In the genomic region with DNA sequence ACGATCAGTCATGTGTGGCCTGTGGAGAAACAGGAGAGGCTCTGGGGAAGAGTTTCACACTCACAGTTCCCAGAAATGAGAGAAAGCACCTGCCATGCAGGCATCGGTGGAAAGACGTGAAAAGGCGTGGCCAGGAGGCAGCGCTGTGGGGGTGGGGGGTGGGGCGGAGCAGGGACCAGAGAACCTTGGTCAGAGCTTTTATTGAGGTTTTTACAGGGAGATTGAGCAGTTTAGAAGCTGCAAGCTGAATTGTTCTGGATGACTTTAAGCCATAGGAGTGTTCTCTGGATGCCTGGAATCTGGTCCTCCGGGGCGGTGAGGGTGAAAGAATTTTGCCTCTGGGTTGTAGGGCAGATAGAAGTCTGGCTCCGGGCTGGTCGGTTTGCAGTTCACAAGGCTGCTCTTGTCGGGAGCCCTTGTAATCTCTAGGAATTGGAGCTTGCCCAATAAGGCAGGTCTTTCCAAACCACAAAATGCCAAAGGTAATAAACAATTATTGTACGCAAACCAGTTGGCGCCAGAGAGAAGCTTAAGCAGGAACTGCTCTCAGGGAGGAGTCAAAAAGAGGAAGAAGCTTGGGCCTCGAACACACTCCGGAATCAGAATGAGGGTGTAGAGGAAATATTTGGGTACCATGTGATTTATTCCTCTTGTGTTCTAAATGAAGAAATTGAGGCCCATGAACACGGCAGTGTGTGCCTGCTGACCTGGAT, we compare ENCODE assay signal across 8 mouse cellular contexts. TPM values are rescaled to one million over a fixed set of nuclear protein-coding genes. Genes with fewer than 3 reads are reported as not detected.
DNase-seq lines count a peak whose midpoint lies in the region; ATAC-seq and TF ChIP-seq lines count a peak whose summit lies in the region.

No protein-coding gene starts in this region.

- H3K27ac ChIP-seq in kidney, postnatal 0 days, result no peak overlapping the region
- H3K27ac ChIP-seq in bone marrow, adult 2 months (ENCODE audit: control insufficient read depth, insufficient read depth, low read depth, low read length, poor library complexity), result peak overlapping the region; percentile 67; the same call in 1 of the 2 replicates
- H3K27ac ChIP-seq in limb, embryonic 11.5 days (replicated peaks; ENCODE audit: low read depth, low read length), result peak overlapping the region; percentile 32; the same call in 1 of the 2 replicates

- TF ChIP-seq CTCF in kidney, postnatal 0 days (IDR thresholded peaks at IDR 0.05; ENCODE audit: low read depth), result no peak
- TF ChIP-seq CTCF in bone marrow, adult 2 months (IDR thresholded peaks at IDR 0.05; ENCODE audit: control insufficient read depth, insufficient read depth, low read length), result no peak

- 0 out of 2 replicates have a peak overlapping the region, but pooled peaks have one; percentile 4 for H3K4me3 ChIP-seq in kidney, postnatal 0 days (replicated peaks; ENCODE audit: low read depth, low read length)
- H3K4me3 ChIP-seq in bone marrow, adult 2 months (replicated peaks; ENCODE audit: control insufficient read depth, low read depth, low read length), result peak overlapping the region; percentile 58
- no peak overlapping the region for H3K4me3 ChIP-seq in limb, embryonic 11.5 days (ENCODE audit: low read depth, low read length)
- no peak overlapping the region for H3K4me3 ChIP-seq in myocyte

- H3ac ChIP-seq in myocyte (ENCODE audit: control insufficient read depth, insufficient read length), result no peak overlapping the region

- H3K79me2 ChIP-seq in myocyte (ENCODE audit: control insufficient read depth, insufficient read depth), result no peaks in the 10 kb centered on the region

- H3K27me3 ChIP-seq in kidney, postnatal 0 days (ENCODE audit: insufficient read depth, low read length), result no peaks in the 10 kb centered on the region
- H3K27me3 ChIP-seq in limb, embryonic 11.5 days (ENCODE audit: control insufficient read depth, insufficient read depth, low read length), result no peaks in the 10 kb centered on the region
- no peaks in the 10 kb centered on the region for H3K27me3 ChIP-seq in myocyte (ENCODE audit: control insufficient read depth, insufficient read depth, insufficient read length)

- no peak for TF ChIP-seq POLR2A in bone marrow, adult 2 months (IDR thresholded peaks at IDR 0.05; ENCODE audit: borderline replicate concordance, control insufficient read depth, low read depth, low read length)
- TF ChIP-seq POLR2A in myocyte (IDR thresholded peaks at IDR 0.05; ENCODE audit: insufficient read length, low read depth), result no peak

- DNase-seq in kidney, postnatal 0 days (ENCODE audit: low spot score), result peak; percentile 67
- DNase-seq in kidney, adult 8-10 months, result no peak
- no peak for DNase-seq in limb, embryonic 11.5 days (ENCODE audit: low spot score)
- DNase-seq in urinary bladder, postnatal 25 days (ENCODE audit: low spot score), result no peak
- DNase-seq in cerebellum, postnatal 14 days, result no peak
- no peak for DNase-seq in left cerebral cortex, postnatal 36 days (ENCODE audit: low spot score in 2 of 2)

- intact Hi-C loops in left cerebral cortex, postnatal 36 days (cut with DNase I), result no loop called here

- 0 out of 2 replicates have a peak, but pooled peaks cover 4% of the 10 kb centered on the region for H3K4me1 ChIP-seq in kidney, postnatal 0 days (replicated peaks; ENCODE audit: insufficient read depth, low read length)
- peaks cover 2% of the 10 kb centered on the region for H3K4me1 ChIP-seq in bone marrow, adult 2 months (ENCODE audit: control insufficient read depth, insufficient read depth, low read length)
- peaks cover 28% of the 10 kb centered on the region for H3K4me1 ChIP-seq in limb, embryonic 11.5 days (ENCODE audit: control insufficient read depth, insufficient read depth, low read length)

- H3K4me2 ChIP-seq in kidney, postnatal 0 days (ENCODE audit: low read length), result peak overlapping the region; percentile 41
- H3K4me2 ChIP-seq in limb, embryonic 11.5 days (ENCODE audit: low read depth, severe bottlenecking), result peak overlapping the region; percentile 25
- H3K4me2 ChIP-seq in myocyte (ENCODE audit: low read depth), result peak overlapping the region; percentile 21

- no peaks in the 10 kb centered on the region for H3K9me3 ChIP-seq in kidney, postnatal 0 days (replicated peaks; ENCODE audit: low read length)
- H3K9me3 ChIP-seq in limb, embryonic 11.5 days (ENCODE audit: control insufficient read depth, low read length), result no peaks in the 10 kb centered on the region

- no peak; the same call in 1 of the 2 replicates for ATAC-seq in kidney, postnatal 0 days (replicated peaks; ENCODE audit: low FRiP score, low read depth)
- ATAC-seq in limb, embryonic 11.5 days (ENCODE audit: insufficient number of reproducible peaks, low FRiP score, low TSS enrichment, low read depth), result no peak

- H3K36me3 ChIP-seq in kidney, postnatal 0 days (ENCODE audit: insufficient read depth, low read length), result no peaks in the 10 kb centered on the region
- no peaks in the 10 kb centered on the region for H3K36me3 ChIP-seq in limb, embryonic 11.5 days (ENCODE audit: control insufficient read depth, insufficient read depth, low read length)
- H3K36me3 ChIP-seq in myocyte (ENCODE audit: control insufficient read depth, insufficient read depth), result no peaks in the 10 kb centered on the region

- H3K9ac ChIP-seq in kidney, postnatal 0 days (ENCODE audit: low read depth, low read length), result 0 out of 2 replicates have a peak overlapping the region, but pooled peaks have one; percentile 19
- no peak overlapping the region for H3K9ac ChIP-seq in limb, embryonic 11.5 days (ENCODE audit: low read length)

- WGBS in kidney, postnatal 0 days, result 9% methylated on average over 16 of the region's 16 CpGs
- 5% methylated on average over 16 of the region's 16 CpGs for WGBS in bone marrow, adult 2 months
- WGBS in limb, embryonic 11.5 days, result 15% methylated on average over 16 of the region's 16 CpGs

TF ChIP-seq in myocyte, 11 proteins besides CTCF, POLR2A, EP300 and RAD21:
- TF ChIP-seq CEBPB (IDR thresholded peaks at IDR 0.05; ENCODE audit: insufficient read depth, poor library complexity, severe bottlenecking), result no peak
- no peak for TF ChIP-seq REST (IDR thresholded peaks at IDR 0.05; ENCODE audit: insufficient read depth, insufficient read length)
- no peak for TF ChIP-seq TCF12 (IDR thresholded peaks at IDR 0.05; ENCODE audit: insufficient read depth, poor library complexity, severe bottlenecking)
- no peak for TF ChIP-seq TCF3 (IDR thresholded peaks at IDR 0.05; ENCODE audit: insufficient read length, low read depth)
- TF ChIP-seq POLR2AphosphoS2 (IDR thresholded peaks at IDR 0.05; ENCODE audit: insufficient read length, low read depth), result no peak
- no peak for TF ChIP-seq E2F4 (IDR thresholded peaks at IDR 0.05; ENCODE audit: insufficient read depth)
- no peak for TF ChIP-seq USF1 (IDR thresholded peaks at IDR 0.05; ENCODE audit: low read depth)
- no peak for TF ChIP-seq MYOD1 (IDR thresholded peaks at IDR 0.05; ENCODE audit: control insufficient read depth in 1 of 3, insufficient read length in 2 of 3, low read depth in 2 of 3)
- no peak for TF ChIP-seq MYOG (IDR thresholded peaks at IDR 0.05; ENCODE audit: control insufficient read depth in 1 of 3, insufficient read depth in 1 of 3, insufficient read length in 2 of 3, low read depth in 2 of 3)
- no peak for TF ChIP-seq MAX (IDR thresholded peaks at IDR 0.05; ENCODE audit: low read depth)
- no peak for TF ChIP-seq SRF (IDR thresholded peaks at IDR 0.05; ENCODE audit: control insufficient read depth, insufficient read length, low read depth)
TF ChIP-seq in myocyte: peak in this region for 0.

RNA-seq across cellular contexts. Expression of gene Wipf1, which starts 11.1 kb away (rescaled TPM):
- polyA plus RNA-seq in kidney, postnatal 0 days (2015; fragmentation: Nextera tagmentation; extraction: Ambion mirVana), result 7.6 and 8.0 TPM in 2 replicates
- polyA plus RNA-seq in bone marrow, adult 2 months (2011; ENCODE audit: insufficient read depth, insufficient read length, low replicate concordance, missing spikeins), result 19.8 and 47.3 TPM in 2 replicates
- 21.8 and 24.1 TPM in 2 replicates for polyA plus RNA-seq in limb, embryonic 11.5 days (2014; fragmentation: Nextera tagmentation; extraction: Ambion mirVana)
- 13.7 TPM for polyA plus RNA-seq in myocyte (2012; fragmentation: generic; extraction: Trizol)
- total RNA-seq in left cerebral cortex, postnatal 36 days (2021), result 1 to 10 TPM; 7.7 to 8.2 TPM

RNA-seq across cellular contexts. Expression of gene Chrna1, which starts 39.5 kb away (rescaled TPM):
- polyA plus RNA-seq in kidney, postnatal 0 days (2015; fragmentation: Nextera tagmentation; extraction: Ambion mirVana), result 0.11 and 0.15 TPM in 2 replicates
- polyA plus RNA-seq in bone marrow, adult 2 months (2011; ENCODE audit: insufficient read depth, insufficient read length, low replicate concordance, missing spikeins), result not detected in 2 replicates
- polyA plus RNA-seq in limb, embryonic 11.5 days (2014; fragmentation: Nextera tagmentation; extraction: Ambion mirVana), result 2.9 and 3.5 TPM in 2 replicates
- polyA plus RNA-seq in myocyte (2012; fragmentation: generic; extraction: Trizol), result 391 TPM
- total RNA-seq in left cerebral cortex, postnatal 36 days (2021), result under 1 TPM; 0.09 to 0.10 TPM

Comparison
In these comparisons a context has a peak if more than half of its experiments do, and no peak if none do; other contexts are left out.
1. H3K4me3 ChIP-seq: peak in kidney, postnatal 0 days (single experiment) and bone marrow, adult 2 months (single experiment); none in limb, embryonic 11.5 days (single experiment) and myocyte (single experiment).
2. RNA of gene Chrna1, which starts 39.5 kb away (polyA plus RNA-seq): 391 TPM in myocyte (single experiment); 2.9 to 3.5 TPM in limb, embryonic 11.5 days, 0.11 to 0.15 TPM in kidney, postnatal 0 days and not detected in bone marrow, adult 2 months; every median in the first group is over 10 times any median in the second.
3. Peak in every context shown above with its lines, with median percentiles within 50 percentile points of each other: H3K4me2 ChIP-seq.